Mouse (Mus musculus): Measurements from ENCODE around the gene Gm49325. TPM values are rescaled to one million over a fixed set of nuclear protein-coding genes. Genes with fewer than 3 reads are reported as not detected.

Gene Gm49325
- polyA plus RNA-seq (2017; shearing (Covaris generic)) = not detected

GRCm38 (mm10) chr10:77605908-77606826 lies at the start of gene Gm49325, which contains the start of gene Sumo3:
Gene Gm49325, plus strand, starts transcription at chr10:77606197.
Gene Sumo3, plus strand, starts transcription at chr10:77606097.

GRCm38 (mm10) chr10:77581408-77582284 lies 24.4 kb upstream of the Gm49325 start, which contains the start of gene Pttg1ip:
Gene Pttg1ip, plus strand, starts transcription at chr10:77581720.

GRCm38 (mm10) chr10:77622055-77622988 lies 16.3 kb downstream of the Gm49325 start, which contains the start of gene Ube2g2:
Gene Ube2g2, plus strand, starts transcription at chr10:77622275.

GRCm38 (mm10) chr10:77685895-77686664 lies 80.1 kb downstream of the Gm49325 start, which contains the start of gene Tspear:
Gene Tspear, plus strand, starts transcription at chr10:77686569.

GRCm38 (mm10) chr10:77690356-77690807 lies 84.4 kb downstream of the Gm49325 start, which contains the start of gene Gm19402:
Gene Gm19402, minus strand, starts transcription at chr10:77690757.

Other genes with a start within 250 kb of the Gm49325 start
- 1.3 TPM for gene Adarb1, start 187.9 kb upstream of the Gm49325 start, polyA plus RNA-seq (2017; shearing (Covaris generic))
- 27.1 TPM for gene Fam207a, start 90.4 kb upstream of the Gm49325 start, polyA plus RNA-seq (2017; shearing (Covaris generic))
- gene Itgb2, start 75.9 kb upstream of the Gm49325 start, polyA plus RNA-seq (2017; shearing (Covaris generic)) = 617 TPM
- gene Pttg1ip, start 24.5 kb upstream of the Gm49325 start, polyA plus RNA-seq (2017; shearing (Covaris generic)) = 91.7 TPM
- 96.7 TPM for gene Sumo3, start 100 bp upstream of the Gm49325 start, polyA plus RNA-seq (2017; shearing (Covaris generic))
- 65.3 TPM for gene Ube2g2, start 16.1 kb downstream of the Gm49325 start, polyA plus RNA-seq (2017; shearing (Covaris generic))
- 0.37 TPM for gene Tspear, start 80.4 kb downstream of the Gm49325 start, polyA plus RNA-seq (2017; shearing (Covaris generic))
- gene Gm19402, start 84.6 kb downstream of the Gm49325 start, polyA plus RNA-seq (2017; shearing (Covaris generic)) = not detected
- not detected for gene Gm9508, start 91.0 kb downstream of the Gm49325 start, polyA plus RNA-seq (2017; shearing (Covaris generic))
- not detected for gene Gm10272, start 100.4 kb downstream of the Gm49325 start, polyA plus RNA-seq (2017; shearing (Covaris generic))
- not detected for gene Gm10024, start 105.3 kb downstream of the Gm49325 start, polyA plus RNA-seq (2017; shearing (Covaris generic))
- not detected for gene Gm10142, start 109.6 kb downstream of the Gm49325 start, polyA plus RNA-seq (2017; shearing (Covaris generic))
- not detected for gene Krtap12-1, start 114.4 kb downstream of the Gm49325 start, polyA plus RNA-seq (2017; shearing (Covaris generic))
- gene Gm10100, start 120.3 kb downstream of the Gm49325 start, polyA plus RNA-seq (2017; shearing (Covaris generic)) = not detected
- gene Gm18596, start 136.4 kb downstream of the Gm49325 start, polyA plus RNA-seq (2017; shearing (Covaris generic)) = not detected
- not detected for gene Gm9736, start 145.2 kb downstream of the Gm49325 start, polyA plus RNA-seq (2017; shearing (Covaris generic))
- gene Gm3233, start 153.5 kb downstream of the Gm49325 start, polyA plus RNA-seq (2017; shearing (Covaris generic)) = not detected
- gene Gm3238, start 165.1 kb downstream of the Gm49325 start, polyA plus RNA-seq (2017; shearing (Covaris generic)) = not detected
- not detected for gene Gm7138, start 170.7 kb downstream of the Gm49325 start, polyA plus RNA-seq (2017; shearing (Covaris generic))
- not detected for gene Gm3250, start 176.3 kb downstream of the Gm49325 start, polyA plus RNA-seq (2017; shearing (Covaris generic))
- not detected for gene Gm7137, start 182.0 kb downstream of the Gm49325 start, polyA plus RNA-seq (2017; shearing (Covaris generic))
- gene Gm9639, start 188.9 kb downstream of the Gm49325 start, polyA plus RNA-seq (2017; shearing (Covaris generic)) = not detected
- not detected for gene Gm19668, start 192.9 kb downstream of the Gm49325 start, polyA plus RNA-seq (2017; shearing (Covaris generic))
- not detected for gene Gm9507, start 205.6 kb downstream of the Gm49325 start, polyA plus RNA-seq (2017; shearing (Covaris generic))
- gene Gm2696, start 208.5 kb downstream of the Gm49325 start, polyA plus RNA-seq (2017; shearing (Covaris generic)) = not detected
- gene Krtap10-4, start 220.9 kb downstream of the Gm49325 start, polyA plus RNA-seq (2017; shearing (Covaris generic)) = not detected
- gene Krtap10-10, start 229.8 kb downstream of the Gm49325 start, polyA plus RNA-seq (2017; shearing (Covaris generic)) = not detected
- gene Gm36176, start 240.6 kb downstream of the Gm49325 start, polyA plus RNA-seq (2017; shearing (Covaris generic)) = not detected
- not detected for gene Gm10318, start 246.7 kb downstream of the Gm49325 start, polyA plus RNA-seq (2017; shearing (Covaris generic))

Measured in effector memory CD4-positive, alpha-beta T cell, adult 7 months (primary cell).